Mouse (Mus musculus): ENCODE data around the gene Ywhag. TPM values are rescaled to one million over a fixed set of nuclear protein-coding genes. Genes with fewer than 3 reads are reported as not detected.
A peak's percentile ranks its signal among the peaks of the same experiment; 100 is the strongest.

Gene Ywhag
- total RNA-seq, 2 experiments from 2014 or later = 1,236 to 1,273 TPM

DNA sequence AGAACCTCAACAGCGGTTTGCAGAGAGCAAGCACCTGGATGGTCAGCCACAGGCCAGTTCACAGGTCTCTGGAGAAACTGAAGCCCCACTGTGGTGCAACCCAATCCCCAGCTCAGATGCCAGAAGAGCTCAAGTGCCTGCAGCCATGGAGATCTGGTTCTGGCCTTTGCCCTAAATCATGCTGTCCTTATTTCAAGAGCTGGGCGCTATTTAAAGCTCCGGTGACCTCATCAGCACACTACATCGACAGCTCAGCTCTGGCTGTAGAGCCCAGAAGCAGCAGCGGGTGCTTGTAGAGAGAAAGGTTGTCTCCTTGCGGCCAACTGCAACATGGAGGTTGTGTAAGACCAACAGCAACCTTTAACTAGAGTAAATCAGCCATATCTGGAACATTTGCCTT lies 20.3 kb downstream of the Ywhag start:
- no peak for DNase-seq (ENCODE audit: low spot score in 2 of 2)

DNA sequence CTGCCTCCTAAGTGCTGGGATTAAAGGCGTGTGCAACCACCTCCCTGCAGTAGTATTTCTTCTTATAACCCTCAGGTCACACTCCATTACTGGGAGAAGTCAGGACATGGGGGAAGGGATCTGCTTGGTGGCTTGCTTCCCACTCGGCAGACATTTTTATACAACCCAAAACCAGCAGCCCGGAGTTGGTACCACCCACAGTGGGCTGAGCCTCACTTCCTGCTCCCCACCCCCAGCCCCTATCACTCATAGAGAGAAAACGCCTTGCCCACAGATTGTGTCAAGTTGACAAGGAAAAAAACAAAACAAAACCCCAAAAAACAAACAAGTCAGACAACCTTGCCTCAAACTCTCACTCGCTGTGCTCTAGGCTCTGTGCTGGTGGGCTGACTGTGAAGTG lies 21.2 kb downstream of the Ywhag start:
- no peak for DNase-seq (ENCODE audit: low spot score in 2 of 2)

DNA sequence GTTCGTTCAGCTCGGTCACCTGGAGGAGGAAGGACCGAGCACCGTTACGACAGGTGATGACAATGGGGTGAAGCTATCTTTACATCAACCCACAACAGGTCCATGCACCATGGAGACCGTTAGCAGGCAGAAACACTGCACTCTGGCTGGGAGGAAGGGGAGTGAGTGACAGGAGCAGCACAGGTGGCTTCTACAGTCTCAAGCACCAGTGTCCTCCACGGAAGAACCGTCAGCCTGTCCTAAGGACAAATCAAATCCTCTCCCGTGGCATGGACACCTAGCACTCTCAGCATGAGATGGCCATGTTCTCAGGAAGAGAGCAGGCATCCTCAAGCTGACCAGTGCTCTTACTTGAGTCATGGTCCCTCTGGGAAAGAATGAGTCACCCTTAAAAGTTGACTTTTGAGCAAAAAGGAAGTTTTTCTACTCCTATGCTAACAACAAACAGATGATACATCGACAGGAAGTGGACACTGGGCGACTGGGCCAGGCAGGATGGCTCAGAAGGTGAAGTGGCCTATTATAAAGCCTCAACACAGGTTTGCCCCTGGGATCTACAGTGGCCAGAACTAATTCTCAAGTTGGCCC lies 22.7 kb downstream of the Ywhag start:
- no peak for DNase-seq (ENCODE audit: low spot score in 2 of 2)

DNA sequence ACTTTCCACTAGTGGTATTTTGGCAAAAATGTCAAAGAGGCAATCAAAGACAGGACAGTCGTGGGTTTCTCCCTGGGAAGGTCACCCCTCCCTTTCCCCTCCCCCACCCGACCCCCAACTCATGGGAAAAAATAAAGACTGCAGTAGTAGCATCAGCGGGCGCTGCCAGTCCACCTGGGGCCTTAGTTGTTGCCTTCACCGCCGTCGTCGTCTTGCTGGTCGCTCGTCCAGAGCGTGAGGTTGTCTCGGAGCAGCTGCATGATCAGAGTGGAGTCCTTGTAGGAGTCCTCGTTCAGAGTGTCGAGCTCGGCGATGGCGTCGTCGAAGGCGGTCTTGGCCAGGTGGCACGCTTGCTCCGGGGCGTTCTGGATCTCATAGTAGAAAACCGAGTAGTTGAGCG lies 23.6 kb downstream of the Ywhag start:
- peak in 1 of 2 experiments; percentile 6 for DNase-seq (ENCODE audit: low spot score in 2 of 2)

DNA sequence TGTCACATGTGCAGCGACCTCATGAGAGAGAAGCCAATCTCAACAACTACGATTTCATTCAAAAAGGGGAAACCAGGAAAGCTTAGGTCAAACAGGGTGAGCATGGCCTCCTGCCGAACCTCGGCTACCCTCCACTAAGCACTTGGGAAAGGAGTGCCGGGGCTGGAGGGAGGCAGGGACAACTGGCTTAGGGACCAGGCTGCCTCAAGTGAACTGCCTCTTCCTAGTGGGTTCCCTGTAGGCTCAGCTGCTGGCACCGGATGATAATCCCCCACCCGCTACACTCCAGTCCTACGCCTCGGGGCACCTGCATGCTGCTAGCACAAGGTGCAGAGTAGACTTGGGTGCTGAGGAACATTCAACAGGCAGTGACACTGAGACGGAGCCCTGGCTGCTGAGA lies 24.8 kb downstream of the Ywhag start:
- no peak for DNase-seq (ENCODE audit: low spot score in 2 of 2)

DNA sequence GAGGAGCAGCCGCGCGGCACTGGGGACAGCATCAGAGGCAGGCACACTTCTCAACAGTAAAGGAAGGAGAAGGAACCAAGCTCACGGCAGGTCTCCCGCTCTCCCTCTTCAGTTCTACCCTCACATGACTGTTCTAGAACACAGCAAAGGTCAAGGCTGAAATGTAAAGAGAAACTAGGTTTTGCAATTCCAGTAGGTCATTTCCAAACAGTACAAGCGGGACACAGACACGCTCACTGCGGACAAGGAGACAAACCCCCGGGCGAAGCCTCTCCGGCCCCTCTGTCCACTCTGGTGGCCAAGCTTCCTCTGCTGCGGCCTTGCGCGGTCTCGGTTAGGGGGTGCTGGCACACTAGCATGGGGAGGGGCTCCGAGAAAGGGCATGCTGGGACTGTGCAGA lies 25.4 kb downstream of the Ywhag start:
- peak in 1 of 2 experiments; percentile 9 for DNase-seq (ENCODE audit: low spot score in 2 of 2)

DNA sequence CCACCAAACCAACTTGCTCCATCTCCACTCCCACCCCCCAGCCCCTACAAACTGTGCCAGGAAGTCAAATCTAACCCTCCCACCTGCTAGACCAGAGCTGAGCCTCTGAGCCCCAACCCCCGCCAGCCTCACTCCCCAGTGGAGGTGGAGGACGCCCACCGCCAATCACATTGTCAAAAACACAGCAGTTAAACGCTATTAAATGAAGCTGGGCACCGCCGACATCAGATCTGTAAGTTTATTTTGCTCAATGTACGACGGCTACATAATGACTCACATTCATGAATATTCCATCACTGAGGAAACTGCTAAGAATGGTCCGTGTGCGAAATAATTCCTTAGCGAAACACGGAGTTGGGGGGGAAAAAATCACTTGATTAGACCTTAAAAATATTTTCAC lies 26.2 kb downstream of the Ywhag start:
- DNase-seq (ENCODE audit: low spot score in 2 of 2) = peak in 1 of 2 experiments; percentile 67

DNA sequence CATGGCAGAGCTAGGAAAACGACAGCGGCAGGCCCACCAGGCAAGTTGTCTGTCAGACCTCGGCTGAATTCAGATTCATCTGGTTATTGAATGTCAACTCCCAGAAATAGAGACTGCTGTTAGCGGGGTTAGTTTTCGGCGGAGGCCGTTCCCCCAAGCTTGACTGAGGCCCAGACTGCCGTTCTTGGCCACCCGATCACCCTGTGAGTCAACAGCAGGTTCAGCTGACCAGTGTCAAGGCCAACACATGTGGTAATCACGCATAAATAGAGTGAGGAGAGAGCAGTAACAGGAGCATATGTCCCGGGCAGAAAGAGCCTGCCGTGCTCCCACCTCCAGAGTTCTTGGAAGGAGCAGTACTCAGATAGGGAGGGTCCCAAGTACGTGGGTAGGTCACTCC lies 27.2 kb downstream of the Ywhag start:
- DNase-seq (ENCODE audit: low spot score in 2 of 2) = no peak

DNA sequence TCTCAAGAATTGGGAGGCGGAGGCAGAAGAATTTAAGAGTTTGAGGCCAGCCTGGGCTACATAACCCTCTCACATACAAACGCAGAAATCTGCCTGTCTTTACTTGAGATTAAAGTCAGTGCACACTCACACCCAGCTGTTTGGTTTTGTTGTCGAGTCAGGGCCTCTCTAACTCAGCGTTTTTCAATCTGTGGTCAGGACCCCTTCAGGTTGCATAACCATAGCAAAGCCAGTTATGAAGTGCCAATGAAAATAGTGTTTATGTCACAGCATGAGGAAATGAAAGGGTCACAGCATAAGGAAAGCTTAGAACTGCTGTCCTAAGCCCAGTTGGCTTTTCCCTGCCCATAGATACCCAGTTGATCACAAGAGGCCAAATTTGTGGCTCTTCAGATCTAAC lies 27.6 kb downstream of the Ywhag start:
- DNase-seq (ENCODE audit: low spot score in 2 of 2) = no peak

DNA sequence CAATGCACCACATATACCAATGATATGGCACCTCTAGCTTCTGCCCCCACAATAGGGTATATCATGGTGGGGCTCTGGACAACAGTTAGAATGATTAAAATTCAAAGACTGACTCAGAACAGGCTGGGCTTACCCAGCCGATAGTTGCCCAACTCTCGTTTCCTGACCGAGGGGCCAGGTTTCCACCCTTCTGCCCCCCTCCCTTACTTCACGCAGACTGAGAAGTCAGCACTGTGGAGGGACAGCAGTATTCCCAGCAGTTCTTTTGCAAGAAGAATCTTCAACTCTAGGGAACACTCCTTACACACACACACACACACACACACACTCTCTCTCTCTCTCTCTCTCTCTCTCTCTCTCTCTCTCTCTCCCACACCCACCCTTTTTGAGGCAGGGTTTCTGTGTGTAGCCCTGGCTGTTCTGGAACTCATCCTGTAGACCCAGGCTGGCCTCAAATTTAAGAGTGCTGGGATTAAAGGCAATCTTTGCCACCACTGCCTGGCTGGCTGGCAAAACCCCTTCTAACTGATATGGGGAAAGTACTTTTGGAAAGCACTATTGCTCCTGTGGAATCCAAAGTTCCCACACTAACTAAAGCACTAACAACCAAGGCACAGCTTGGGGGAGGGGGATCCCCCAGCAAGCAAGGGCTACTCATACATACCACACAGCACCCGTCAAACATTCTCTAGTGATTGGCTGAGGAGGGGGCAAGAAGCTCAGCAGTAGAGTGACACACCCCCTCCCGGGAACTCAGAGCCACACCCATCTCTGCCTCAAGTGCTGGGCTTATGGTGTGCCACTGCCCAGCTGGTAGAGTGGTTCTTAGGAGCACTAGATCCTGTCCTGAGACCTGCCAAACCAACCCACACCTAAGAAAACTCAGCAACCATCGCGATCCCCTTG lies 28.8 kb downstream of the Ywhag start:
- no peak for DNase-seq (ENCODE audit: low spot score in 2 of 2)

DNA sequence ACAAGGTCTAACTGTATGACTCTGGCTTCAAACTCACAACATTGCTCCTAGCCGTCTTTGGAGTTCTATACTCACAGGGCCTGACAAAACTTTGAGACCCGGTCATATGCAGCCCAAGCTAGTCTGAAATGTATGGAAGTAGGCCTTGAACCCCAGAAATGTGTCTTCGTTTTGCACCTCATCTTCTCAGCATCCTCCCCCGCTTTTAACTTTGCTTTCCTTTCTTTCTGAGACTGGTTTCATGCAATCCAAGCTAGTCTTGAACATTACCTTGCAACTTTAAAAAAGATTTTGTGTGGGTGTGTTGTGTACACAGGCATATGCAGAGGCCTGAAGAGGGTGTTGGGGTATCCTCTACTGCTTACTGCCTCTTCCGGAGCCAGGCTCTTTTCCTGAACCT lies 30.2 kb downstream of the Ywhag start:
- no peak for DNase-seq (ENCODE audit: low spot score in 2 of 2)

DNA sequence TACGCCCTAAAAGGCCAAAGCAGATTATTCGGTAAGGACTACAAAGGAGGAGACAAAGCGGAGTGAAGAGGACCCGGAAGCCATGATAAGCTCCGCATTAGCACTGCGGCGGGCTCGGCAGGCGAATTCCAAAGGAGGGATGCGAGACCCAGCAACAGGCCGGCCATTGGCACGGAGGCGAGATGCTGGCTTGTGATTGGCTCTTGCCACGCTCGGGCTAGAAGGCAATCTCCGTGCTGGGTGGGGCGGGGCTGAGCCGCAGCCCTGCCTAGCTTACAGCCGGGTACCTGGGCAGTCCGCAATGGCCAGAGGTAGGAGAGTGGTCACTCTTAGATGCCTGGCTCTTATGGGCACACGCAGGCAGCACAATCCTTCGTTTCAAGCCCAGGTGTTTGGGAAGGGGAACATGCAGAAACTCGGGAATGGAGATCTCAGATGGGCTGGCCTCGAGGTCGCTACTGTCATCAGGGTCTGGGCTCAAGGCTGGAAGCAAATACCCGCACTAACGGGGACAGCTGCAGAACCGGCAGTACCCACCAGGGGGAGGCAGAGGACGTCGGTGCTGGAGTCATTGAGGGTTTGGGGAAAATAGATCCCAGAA lies 30.8 kb downstream of the Ywhag start:
- peak; percentile 90 to 97 for DNase-seq (ENCODE audit: low spot score in 2 of 2)

DNA sequence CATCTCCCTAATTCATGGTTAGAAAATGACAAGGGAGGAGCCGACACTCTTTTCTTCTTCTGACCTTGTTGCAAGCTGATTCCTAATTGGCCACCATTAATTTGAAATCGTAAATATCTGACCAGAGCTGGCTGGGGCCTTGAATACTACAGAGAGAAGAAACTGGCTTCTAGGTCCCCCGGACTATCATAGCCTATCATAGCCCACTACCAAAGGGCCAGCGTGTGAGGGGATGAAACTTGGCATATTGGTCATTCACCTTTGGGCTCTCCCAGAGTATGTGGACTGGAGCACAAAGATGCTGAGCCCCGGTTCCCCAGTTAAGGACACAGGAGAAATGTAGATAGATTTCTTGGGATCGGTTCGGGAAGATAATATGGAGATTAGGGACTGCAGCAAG lies 31.4 kb downstream of the Ywhag start:
- no peak for DNase-seq (ENCODE audit: low spot score in 2 of 2)

DNA sequence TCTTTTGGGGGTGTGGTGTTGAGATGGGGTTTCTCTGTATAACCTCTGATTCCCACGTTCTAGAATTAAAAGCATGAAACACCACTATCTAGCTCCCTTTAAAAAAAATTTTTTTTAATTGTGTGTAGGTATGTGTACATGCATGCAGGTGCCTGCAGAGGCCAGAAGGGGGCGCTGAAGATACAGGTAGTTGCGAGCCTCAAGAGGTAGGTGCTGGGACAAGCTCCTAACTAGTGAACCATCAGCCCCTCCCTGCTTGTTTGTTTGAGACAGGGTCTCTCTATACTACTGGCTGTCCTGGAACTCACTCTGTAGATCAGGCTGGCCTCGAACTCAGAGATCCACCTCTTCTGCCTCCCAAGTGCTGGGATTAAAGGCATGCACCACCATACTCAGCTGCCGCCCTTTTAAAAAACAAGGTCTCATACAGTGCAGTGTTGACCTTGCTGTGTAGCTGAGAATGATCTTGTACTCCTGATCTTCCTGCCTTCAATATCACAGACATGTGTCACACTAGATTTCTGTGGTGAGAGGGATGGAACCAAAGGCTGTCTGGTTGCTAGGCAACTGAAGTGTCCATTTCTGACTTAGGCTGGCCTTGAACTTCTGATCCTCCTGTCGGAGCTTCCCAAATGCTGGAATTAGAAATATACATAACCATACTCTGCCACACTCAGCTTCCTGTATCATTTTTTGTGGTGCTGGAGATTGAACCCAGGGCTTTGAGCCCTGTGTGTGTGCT lies 32.9 kb downstream of the Ywhag start:
- DNase-seq (ENCODE audit: low spot score in 2 of 2) = no peak

DNA sequence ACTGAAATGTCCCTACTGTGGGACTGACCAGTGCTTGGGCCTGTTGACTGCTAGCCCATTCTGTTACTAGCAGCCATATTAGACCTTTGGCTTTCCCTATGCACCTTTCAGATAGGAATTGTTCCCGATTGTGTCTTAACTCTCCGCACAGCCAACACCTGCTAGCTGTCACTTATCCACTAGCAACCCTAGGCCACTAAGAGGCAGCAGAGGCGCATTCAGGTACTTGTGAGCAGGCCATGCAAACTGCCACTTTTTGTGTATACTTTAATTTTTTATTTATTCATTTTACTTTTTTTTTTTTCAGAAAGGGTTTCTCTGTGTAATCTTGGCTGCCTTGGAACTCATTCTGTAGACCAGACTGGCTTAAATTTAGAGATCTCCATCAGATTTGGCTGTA lies 33.7 kb downstream of the Ywhag start:
- DNase-seq (ENCODE audit: low spot score in 2 of 2) = no peak

DNA sequence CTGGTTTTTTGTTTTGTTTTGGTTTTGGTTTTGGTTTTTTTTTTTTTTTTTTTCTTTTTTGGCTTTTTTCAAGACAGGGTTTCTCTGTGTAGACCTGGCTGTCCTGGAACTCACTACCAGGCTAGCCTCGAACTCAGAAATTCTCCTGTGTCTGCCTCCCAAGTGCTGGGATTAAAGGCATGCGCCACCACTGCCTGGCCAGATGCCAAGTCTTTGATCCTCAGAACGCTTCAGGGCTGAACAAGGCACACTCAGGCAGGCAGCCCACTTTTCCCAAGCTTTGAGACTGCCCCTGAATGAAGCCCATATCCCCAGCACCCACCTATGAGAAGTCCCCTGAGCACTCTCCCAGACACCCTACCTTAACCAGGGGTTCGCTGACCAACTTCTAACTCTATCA lies 34.6 kb downstream of the Ywhag start:
- no peak for DNase-seq (ENCODE audit: low spot score in 2 of 2)

DNA sequence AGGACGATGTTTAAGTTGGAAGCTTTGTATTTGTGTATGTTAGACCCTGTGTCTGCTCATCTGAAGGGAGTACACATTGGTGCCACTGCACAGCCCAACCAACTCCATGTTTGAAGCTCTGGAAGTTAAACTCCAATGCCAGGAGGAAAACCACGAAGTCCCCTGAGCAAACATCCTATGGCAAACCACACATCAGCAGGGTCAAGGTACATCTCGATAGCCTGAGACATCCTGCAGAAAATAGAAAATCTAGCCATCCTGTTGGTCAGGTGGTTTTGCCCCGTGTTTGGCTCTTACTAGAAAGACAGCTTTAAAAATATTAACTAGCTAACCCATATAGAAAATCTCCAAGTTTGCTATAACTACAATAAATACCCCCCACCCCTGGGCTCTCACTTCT lies 35.4 kb downstream of the Ywhag start:
- no peak for DNase-seq (ENCODE audit: low spot score in 2 of 2)

DNA sequence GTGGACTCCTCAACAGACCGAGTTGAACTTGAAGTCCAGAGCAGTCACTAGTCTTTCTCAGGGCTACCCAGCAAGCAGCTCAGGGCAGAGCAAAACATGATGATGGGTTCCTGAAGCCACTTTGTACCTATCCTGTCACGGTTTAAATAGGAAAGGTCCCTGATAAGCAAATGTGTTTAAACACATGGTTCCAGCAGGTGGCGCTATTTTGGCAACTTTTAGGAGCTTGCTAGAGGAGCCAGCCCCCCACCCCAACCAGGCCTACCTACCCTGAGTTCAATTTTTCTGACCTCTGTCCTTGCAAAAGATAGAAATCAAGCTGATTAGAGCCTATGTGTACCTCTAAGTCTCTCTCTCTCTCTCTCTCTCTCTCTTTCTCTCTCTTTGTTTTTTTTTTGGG lies 36.4 kb downstream of the Ywhag start:
- DNase-seq (ENCODE audit: low spot score in 2 of 2) = peak in 1 of 2 experiments; percentile 71

DNA sequence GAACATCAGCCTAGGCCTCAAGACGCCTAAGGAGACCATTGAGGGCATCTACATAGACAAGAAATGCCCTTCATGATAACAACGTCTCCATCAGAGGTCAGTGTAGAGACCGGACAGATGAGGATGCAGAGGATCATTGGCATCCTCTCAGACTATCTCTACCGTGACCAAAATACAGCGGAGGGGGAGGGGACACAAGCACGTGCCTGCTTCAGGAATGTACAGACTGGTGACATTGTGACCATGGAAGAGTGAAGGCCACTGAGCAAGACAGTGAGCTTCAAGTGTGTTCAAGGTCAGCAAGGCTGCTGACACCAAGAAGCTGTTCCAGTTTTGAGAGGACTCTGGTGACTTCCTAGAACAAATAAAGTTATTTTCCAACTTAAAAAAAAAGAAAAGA lies 39.5 kb downstream of the Ywhag start:
- DNase-seq (ENCODE audit: low spot score in 2 of 2) = no peak

DNA sequence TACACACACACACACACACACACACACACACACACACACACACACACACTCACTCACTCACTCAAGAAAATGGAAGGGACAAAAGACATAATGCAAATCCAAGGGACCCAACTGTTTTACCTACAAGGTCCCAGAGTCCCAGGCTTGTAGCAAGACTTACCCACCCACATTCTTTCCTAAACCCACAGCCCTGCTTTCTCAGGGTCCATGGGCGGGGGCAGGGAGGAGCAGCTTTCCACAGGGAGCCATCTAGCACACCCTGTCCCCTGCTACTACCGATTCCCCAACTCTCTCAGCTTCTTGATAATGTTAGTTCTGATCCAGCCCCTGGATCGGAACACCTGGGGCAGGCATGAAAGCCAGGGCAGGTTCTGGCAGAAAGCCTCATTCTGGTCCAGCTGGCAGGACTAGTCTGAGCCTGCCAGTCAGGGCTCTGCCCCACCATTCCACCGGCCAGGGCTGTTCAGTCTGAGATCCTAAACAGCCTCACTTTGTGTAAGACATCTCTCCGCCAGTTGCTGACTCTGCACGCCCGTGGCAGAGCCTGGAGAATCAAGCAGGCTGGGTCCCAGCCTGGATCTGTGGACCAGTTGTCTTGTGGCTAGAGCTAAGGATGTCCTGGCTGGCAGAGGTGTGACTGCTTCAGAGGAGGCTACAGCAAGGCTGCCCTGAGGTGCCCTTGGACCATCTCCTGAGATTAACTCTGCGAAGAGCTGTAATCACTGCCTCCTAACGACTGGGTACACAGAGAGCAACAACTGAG lies 41.6 kb downstream of the Ywhag start:
- no peak for DNase-seq (ENCODE audit: low spot score in 2 of 2)

DNA sequence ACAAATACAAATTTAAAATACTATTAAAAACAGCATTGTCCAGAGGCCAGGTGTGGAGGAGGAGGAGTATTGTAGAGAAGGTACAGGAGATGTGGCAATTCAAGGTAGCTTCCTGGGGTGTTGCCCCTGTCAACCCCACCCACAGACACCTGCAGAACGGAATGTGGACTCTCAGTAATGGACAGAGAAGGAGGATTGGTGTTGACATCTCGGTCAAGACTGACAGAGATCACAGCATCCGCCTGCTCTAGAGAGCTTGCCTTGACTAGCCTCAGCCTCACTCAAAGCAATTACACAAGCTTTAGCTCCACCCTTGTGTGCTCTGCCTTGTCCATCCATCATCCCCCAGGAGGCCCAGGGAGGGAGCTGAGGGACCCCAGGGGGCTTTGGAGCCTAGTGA lies 43.5 kb downstream of the Ywhag start:
- DNase-seq (ENCODE audit: low spot score in 2 of 2) = no peak
